Mouse (Mus musculus) embryonic facial prominence, embryonic 11.5 days (tissue): ENCODE measurements around the gene Disp1. TPM values are rescaled to one million over a fixed set of nuclear protein-coding genes. Genes with fewer than 3 reads are reported as not detected.
A peak's percentile ranks its signal among the peaks of the same experiment; 100 is the strongest.

Source experiments
- ATAC-seq: fragments of 200-750 bp; cut with Nextera tagmentation; replicated peaks from 2 replicates; pipeline ENCODE4 v1.8.0; 2017; ENCODE audit warnings: low read depth; ENCODE audit not compliant: insufficient number of reproducible peaks, low FRiP score, low TSS enrichment
- DNase-seq: peaks from one replicate; pipeline ENCODE4 v3.0.0-alpha.2; 2015; ENCODE audit warnings: low spot score
- H3K27ac ChIP-seq: fragments of 300-500 bp; sonication (generic); replicated peaks from 2 replicates; pipeline ENCODE4 v1.5.1; 2014; ENCODE audit warnings: mild to moderate bottlenecking, low read depth, low read length, control low read depth
- H3K27me3 ChIP-seq: fragments of 300-500 bp; sonication (generic); 2 replicates; pipeline ENCODE4 v1.6.1; 2014; ENCODE audit warnings: mild to moderate bottlenecking, low read length, moderate library complexity, mixed read lengths; ENCODE audit not compliant: control insufficient read depth, insufficient read depth
- H3K36me3 ChIP-seq: fragments of 300-500 bp; sonication (generic); replicated peaks from 2 replicates; pipeline ENCODE4 v1.6.1; 2014; ENCODE audit warnings: low read depth, mild to moderate bottlenecking, low read length, moderate library complexity, mixed read lengths; ENCODE audit not compliant: control insufficient read depth, insufficient read depth
- H3K4me1 ChIP-seq: fragments of 300-500 bp; sonication (generic); 2 replicates; pipeline ENCODE4 v1.6.1; 2014; ENCODE audit warnings: low read length, mixed read lengths; ENCODE audit not compliant: control insufficient read depth, insufficient read depth
- H3K4me2 ChIP-seq: fragments of 300-500 bp; sonication (generic); 2 replicates; pipeline ENCODE4 v1.6.1; 2014; ENCODE audit warnings: low read depth, mild to moderate bottlenecking, control low read depth, low read length, moderate library complexity
- H3K4me3 ChIP-seq: fragments of 300-500 bp; sonication (generic); 2 replicates; pipeline ENCODE4 v1.5.1; 2014; ENCODE audit warnings: low read depth, low read length, control low read depth
- H3K9ac ChIP-seq: fragments of 300-500 bp; sonication (generic); replicated peaks from 2 replicates; pipeline ENCODE4 v1.6.1; 2014; ENCODE audit warnings: mild to moderate bottlenecking, control low read depth, low read length
- H3K9me3 ChIP-seq: fragments of 300-500 bp; sonication (generic); replicated peaks from 2 replicates; pipeline ENCODE4 v1.6.1; 2016; ENCODE audit warnings: mild to moderate bottlenecking, low read length, inconsistent platforms, mixed read lengths; ENCODE audit not compliant: control insufficient read depth
- WGBS: fragments of 180-500 bp; shearing (Covaris S2); extraction: QIAGEN DNeasy Blood & Tissue Kit; methylation state at CpG from one replicate; pipeline ENCODE4 v1.1.7; 2014; 5-methylcytosine and 5-hydroxymethylcytosine counted together
- polyA plus RNA-seq: library from polyadenylated mRNA; unstranded; fragments of >200 nt; fragmentation: Nextera tagmentation; extraction: Ambion mirVana; gene quantifications from 2 replicates; pipeline ENCODE4 v1.2.1, GENCODE M21; 2014

Disp1 gene
- polyA plus RNA-seq, 1 experiment from 2014 or later: 12.4 TPM

DNA sequence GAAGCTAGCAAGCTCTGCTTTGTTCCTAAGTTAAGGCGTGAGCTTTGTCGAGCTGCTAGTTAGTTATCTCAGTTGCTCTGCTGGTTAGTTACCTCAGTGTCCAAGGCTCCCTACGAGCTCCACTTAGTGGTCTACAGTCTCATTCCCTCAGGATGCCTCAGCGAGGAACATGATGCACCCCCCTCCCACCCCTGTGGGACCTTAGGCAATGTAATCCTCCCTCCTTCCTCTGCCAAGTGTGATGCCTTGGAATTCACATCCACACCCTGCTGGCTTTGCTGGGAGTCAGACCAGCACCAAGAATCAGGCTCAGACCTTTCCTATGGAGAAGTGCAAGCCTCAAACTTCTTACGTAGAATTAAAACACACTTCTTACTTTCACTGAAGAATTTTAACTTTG lies 65.7 kb downstream of the Disp1 start:
- H3K36me3 ChIP-seq: no peaks in the 10 kb centered on the region
- no peak overlapping the region for H3K27ac ChIP-seq
- H3K9ac ChIP-seq: no peak overlapping the region
- H3K27me3 ChIP-seq: no peaks in the 10 kb centered on the region
- no peaks in the 10 kb centered on the region for H3K4me1 ChIP-seq
- WGBS: 74% methylated on average over 5 of the region's 5 CpGs
- no peak overlapping the region for H3K4me3 ChIP-seq
- no peak for DNase-seq
- H3K9me3 ChIP-seq: no peaks in the 10 kb centered on the region; the same call in 1 of the 2 replicates
- ATAC-seq: no peak
- H3K4me2 ChIP-seq: no peak overlapping the region

GRCm38 (mm10) chr1:183154296-183155204 lies 66.8 kb downstream of the Disp1 start:
- H3K4me3 ChIP-seq: no peak overlapping the region
- 50% methylated on average over 7 of the region's 7 CpGs for WGBS
- no peak overlapping the region for H3K4me2 ChIP-seq
- ATAC-seq: no peak
- H3K27me3 ChIP-seq: no peaks in the 10 kb centered on the region
- no peaks in the 10 kb centered on the region for H3K36me3 ChIP-seq
- no peaks in the 10 kb centered on the region; the same call in 1 of the 2 replicates for H3K4me1 ChIP-seq
- no peak for DNase-seq
- no peak overlapping the region for H3K9ac ChIP-seq
- H3K27ac ChIP-seq: no peak overlapping the region
- no peaks in the 10 kb centered on the region; the same call in 1 of the 2 replicates for H3K9me3 ChIP-seq

- Histone ChIP-seq H3K27me3 (no peaks in the 10 kb centered on the region), H3K27ac (no peak overlapping the region), H3K36me3 (no peaks in the 10 kb centered on the region), H3K9me3 (no peaks in the 10 kb centered on the region; the same call in 1 of the 2 replicates), H3K4me1 (no peaks in the 10 kb centered on the region; the same call in 1 of the 2 replicates), H3K4me3 (no peak overlapping the region), H3K9ac (no peak overlapping the region), H3K4me2 (no peak overlapping the region)
- no peak for ATAC-seq
- DNase-seq: no peak
- 88% methylated on average over 4 of the region's 4 CpGs for WGBS
Observed at GRCm38 (mm10) chr1:183153354-183153753, 68.0 kb downstream of the Disp1 start.

GRCm38 (mm10) chr1:183151510-183152319 lies 69.6 kb downstream of the Disp1 start:
- no peak overlapping the region for H3K27ac ChIP-seq
- H3K4me3 ChIP-seq: no peak overlapping the region
- 66% methylated on average over 12 of the region's 12 CpGs for WGBS
- no peaks in the 10 kb centered on the region for H3K27me3 ChIP-seq
- no peak overlapping the region for H3K9ac ChIP-seq
- no peak for DNase-seq
- no peak overlapping the region for H3K4me2 ChIP-seq
- no peaks in the 10 kb centered on the region for H3K36me3 ChIP-seq
- no peaks in the 10 kb centered on the region for H3K9me3 ChIP-seq
- ATAC-seq: no peak
- no peaks in the 10 kb centered on the region; the same call in 1 of the 2 replicates for H3K4me1 ChIP-seq

- ATAC-seq: peak; percentile 25
Observed at GRCm38 (mm10) chr1:183150379-183150840, 70.9 kb downstream of the Disp1 start.

GRCm38 (mm10) chr1:183149571-183150105 lies 71.7 kb downstream of the Disp1 start:
- no peak for DNase-seq
- H3K4me1 ChIP-seq: no peaks in the 10 kb centered on the region; the same call in 1 of the 2 replicates
- no peak overlapping the region for H3K4me2 ChIP-seq
- ATAC-seq: no peak
- no peak overlapping the region for H3K9ac ChIP-seq
- H3K9me3 ChIP-seq: no peaks in the 10 kb centered on the region
- H3K36me3 ChIP-seq: no peaks in the 10 kb centered on the region
- WGBS: 31% methylated on average over 5 of the region's 5 CpGs
- H3K4me3 ChIP-seq: no peak overlapping the region
- H3K27me3 ChIP-seq: no peaks in the 10 kb centered on the region
- no peak overlapping the region for H3K27ac ChIP-seq

More at GRCm38 (mm10) chr1:183150379-183150840, 70.9 kb downstream of the Disp1 start:
- Histone ChIP-seq H3K9ac (no peak overlapping the region), H3K9me3 (no peaks in the 10 kb centered on the region), H3K4me3 (no peak overlapping the region), H3K4me2 (no peak overlapping the region), H3K27me3 (no peaks in the 10 kb centered on the region), H3K27ac (no peak overlapping the region), H3K4me1 (no peaks in the 10 kb centered on the region; the same call in 1 of the 2 replicates), H3K36me3 (no peaks in the 10 kb centered on the region)
- DNase-seq: no peak
- 47% methylated on average over 12 of the region's 12 CpGs for WGBS

GRCm38 (mm10) chr1:183147438-183147841 lies 73.9 kb downstream of the Disp1 start:
- no peaks in the 10 kb centered on the region; the same call in none of the 2 replicates for H3K4me1 ChIP-seq
- DNase-seq (peak; percentile 92), ATAC-seq (peak; percentile 94)
- H3K36me3 ChIP-seq: no peaks in the 10 kb centered on the region
- no peak overlapping the region for H3K9ac ChIP-seq
- WGBS: 3% methylated on average over 5 of the region's 5 CpGs
- H3K4me3 ChIP-seq: no peak overlapping the region
- no peaks in the 10 kb centered on the region for H3K9me3 ChIP-seq
- no peak overlapping the region for H3K27ac ChIP-seq
- no peaks in the 10 kb centered on the region for H3K27me3 ChIP-seq
- no peak overlapping the region for H3K4me2 ChIP-seq
